Mouse (Mus musculus): ENCODE results near the gene Cox7a1.

- peak; percentile 94 for TF ChIP-seq CTCF (IDR thresholded peaks at IDR 0.05; ENCODE audit: control insufficient read depth, insufficient read depth, low read length)
- TF ChIP-seq POLR2A (IDR thresholded peaks at IDR 0.05; ENCODE audit: borderline replicate concordance, control insufficient read depth, low read depth, low read length) = no peak
Measured at GRCm38 (mm10) chr7:30198481-30198971, 14.6 kb downstream of the Cox7a1 start, which contains the start of gene Capns1.
